Mouse (Mus musculus) adrenal gland, adult (tissue): ENCODE measurements at regions not wholly inside any gene's neighbourhood (a gene's known extent, or its start where the extent isn't known, plus 50 kb on each side); places are given as distances from the start of the nearest gene placed in this dataset.
A peak's percentile ranks its signal among the peaks of the same experiment; 100 is the strongest.

Experiments
- DNase-seq, 2 experiments: peaks; one replicate each; pipeline ENCODE4 v3.0.0; 2022 to 2023; ENCODE audit warnings: low spot score in 1 of 2; ENCODE audit not compliant: inconsistent age in 2 of 2

- no peak for DNase-seq
Observed at GRCm38 (mm10) chr8:79518966-79519365, 119.6 kb upstream of the Smad1 start.

GRCm38 (mm10) chr8:79515282-79515783 is 116.0 kb upstream of the Smad1 start:
- no peak for DNase-seq

DNA sequence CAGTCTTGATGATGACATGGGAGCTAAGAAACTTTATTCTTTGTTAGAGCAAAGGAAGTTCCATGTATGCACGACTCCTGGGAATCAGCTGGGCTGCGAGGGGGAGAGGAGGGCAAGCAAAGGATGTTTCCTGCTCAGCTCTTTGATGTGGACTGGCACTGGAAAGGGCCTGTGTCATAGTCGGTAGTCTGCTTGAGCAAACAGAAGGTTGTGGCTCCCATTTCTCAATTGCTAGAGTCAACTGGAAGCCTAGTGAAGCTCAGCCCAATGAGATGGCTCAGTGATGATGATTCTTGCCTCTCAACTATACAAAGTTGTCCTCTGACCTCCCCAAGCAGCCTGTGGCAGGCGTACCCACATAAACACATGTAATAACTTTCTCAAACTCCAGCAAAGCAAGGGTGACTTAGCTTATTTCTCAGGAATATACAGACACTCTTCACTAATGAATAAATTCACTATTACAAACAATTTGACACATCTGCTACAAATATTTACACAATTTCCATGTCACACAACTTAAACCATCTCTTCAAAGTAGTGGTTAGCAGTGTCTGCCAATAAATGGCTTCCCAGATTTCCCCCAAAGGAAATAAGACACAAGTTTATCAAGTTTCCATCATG is 115.4 kb upstream of the Smad1 start:
- no peak for DNase-seq

- DNase-seq = no peak
Observed at GRCm38 (mm10) chr8:79508597-79508996, 109.3 kb upstream of the Smad1 start.

DNA sequence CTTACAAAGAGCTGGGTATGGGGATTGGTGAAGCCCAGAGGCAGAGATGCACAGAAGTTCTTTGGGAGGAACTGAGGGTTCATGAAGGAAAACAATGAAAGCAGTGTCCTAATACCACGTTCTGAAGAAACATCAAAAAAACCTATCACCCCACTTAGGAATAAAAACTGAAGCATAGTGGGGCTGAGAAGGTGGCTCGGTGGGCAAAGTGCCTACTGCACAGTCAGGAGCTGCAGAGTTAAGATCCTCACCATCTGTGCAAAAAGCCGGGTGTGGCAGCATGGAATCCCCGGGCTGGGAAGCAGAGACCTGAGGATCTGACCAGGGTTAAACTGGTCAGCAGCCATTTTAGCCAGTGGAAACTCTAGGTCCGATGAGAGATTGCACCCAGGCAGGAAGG is 106.1 kb upstream of the Smad1 start:
- no peak for DNase-seq

DNA sequence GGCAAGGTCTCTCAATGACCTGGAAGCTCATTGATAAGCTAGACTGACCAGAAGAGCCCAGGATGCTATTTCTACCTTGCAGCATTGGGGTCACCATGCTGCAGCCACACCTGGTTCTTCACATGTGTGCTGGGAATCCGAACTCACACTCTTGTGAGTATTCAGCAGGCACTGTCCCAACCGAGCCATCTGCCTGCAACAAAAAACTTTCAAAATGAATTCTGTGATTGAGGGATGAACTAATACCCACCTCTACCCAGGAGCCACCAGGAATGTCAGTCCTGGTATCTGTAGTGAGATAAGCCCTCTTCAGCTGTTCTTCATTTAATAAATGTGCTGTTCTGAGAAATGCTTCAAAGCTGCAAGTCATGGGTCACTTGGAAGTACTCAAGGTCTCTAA is 104.6 kb upstream of the Smad1 start:
- no peak for DNase-seq

GRCm38 (mm10) chr8:79502062-79502461 is 102.7 kb upstream of the Smad1 start:
- DNase-seq = no peak

- DNase-seq = peak; percentile 22 to 55
Observed at GRCm38 (mm10) chr8:79501238-79501637, 101.9 kb upstream of the Smad1 start.

GRCm38 (mm10) chr8:79499258-79499657 is 99.9 kb upstream of the Smad1 start:
- no peak for DNase-seq

- peak; percentile 65 to 87 for DNase-seq
Observed at GRCm38 (mm10) chr8:79498611-79499010, 99.3 kb upstream of the Smad1 start.

GRCm38 (mm10) chr8:79491156-79491698 is 91.9 kb upstream of the Smad1 start:
- peak; percentile 8 to 46 for DNase-seq

DNA sequence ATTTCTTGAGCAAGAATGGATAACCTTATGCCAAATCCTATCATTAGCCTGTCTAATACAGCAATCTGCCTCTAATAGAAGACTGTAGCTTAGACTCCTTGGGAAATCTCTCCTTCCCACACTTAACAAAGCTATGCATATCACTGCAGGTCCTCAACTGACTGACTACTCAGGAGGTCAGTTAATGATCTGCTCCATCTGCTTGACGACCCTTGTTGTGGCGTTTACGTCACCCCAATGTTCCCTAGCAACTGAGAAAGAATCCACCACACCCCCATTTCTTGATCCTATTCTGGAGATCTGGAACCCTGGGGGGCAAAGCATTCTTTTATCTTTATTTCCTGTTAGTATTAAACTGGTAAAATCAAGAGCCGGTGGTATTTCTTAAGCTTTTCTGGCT is 91.4 kb upstream of the Smad1 start:
- DNase-seq = no peak

DNA sequence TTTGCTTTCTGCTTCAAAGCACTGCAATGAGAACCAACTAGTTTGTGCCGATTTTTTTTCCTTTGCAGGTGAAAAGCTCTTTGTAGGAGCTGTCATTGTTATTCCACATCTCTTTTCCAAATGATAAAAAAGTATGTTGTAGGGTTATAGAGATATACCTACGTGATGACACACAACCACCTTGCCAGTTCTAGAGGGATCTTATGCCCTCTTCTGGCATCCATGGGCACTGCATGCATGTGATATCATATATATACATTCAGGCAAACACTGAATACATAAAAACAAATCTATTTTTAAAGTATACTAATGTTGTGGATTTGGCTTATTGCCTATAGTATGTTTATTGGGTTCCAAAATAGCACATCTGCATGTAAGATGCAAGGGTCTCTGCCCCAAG is 89.5 kb upstream of the Smad1 start:
- peak in 1 of 2 experiments; percentile 51 for DNase-seq

GRCm38 (mm10) chr8:79487597-79487996 is 88.3 kb upstream of the Smad1 start:
- no peak for DNase-seq

GRCm38 (mm10) chr8:79479326-79479725 is 80.0 kb upstream of the Smad1 start:
- DNase-seq = no peak

DNA sequence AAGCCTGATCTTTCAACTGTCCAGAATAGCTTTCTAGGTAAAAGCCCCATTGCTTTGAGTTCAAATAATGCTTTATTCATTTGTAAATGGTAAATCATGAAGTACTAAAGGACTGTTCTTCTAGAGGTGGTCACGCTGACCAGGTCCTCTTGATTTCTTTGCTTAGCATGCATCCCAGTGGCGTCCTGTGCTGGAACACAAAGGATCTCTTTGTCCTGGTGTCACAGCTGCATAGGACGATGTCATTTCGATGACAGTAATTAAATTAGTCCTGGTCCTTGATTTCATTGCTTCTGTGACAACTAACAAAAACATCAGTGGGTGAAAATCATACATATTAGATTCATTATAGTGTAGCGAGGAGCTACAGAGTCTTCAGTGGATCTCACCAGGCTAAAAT is 76.7 kb upstream of the Smad1 start:
- no peak for DNase-seq

GRCm38 (mm10) chr8:79474679-79475078 is 75.4 kb upstream of the Smad1 start:
- DNase-seq = no peak

GRCm38 (mm10) chr8:79452101-79452500 is 52.8 kb upstream of the Smad1 start:
- no peak for DNase-seq

GRCm38 (mm10) chr8:79449453-79449852 is 50.1 kb upstream of the Smad1 start:
- no peak for DNase-seq
